Mouse (Mus musculus): Measurements from ENCODE around the gene Zfp472. TPM values are rescaled to one million over a fixed set of nuclear protein-coding genes. Genes with fewer than 3 reads are reported as not detected.
"Not testable (repeated sequence)": the region's sequence is repeated elsewhere in the genome, so short reads cannot be mapped to it uniquely, and the experiment has no call there.

Zfp472 gene
- total and polyA plus RNA-seq, 2 experiments, result 0.28 to 3.2 TPM

DNA sequence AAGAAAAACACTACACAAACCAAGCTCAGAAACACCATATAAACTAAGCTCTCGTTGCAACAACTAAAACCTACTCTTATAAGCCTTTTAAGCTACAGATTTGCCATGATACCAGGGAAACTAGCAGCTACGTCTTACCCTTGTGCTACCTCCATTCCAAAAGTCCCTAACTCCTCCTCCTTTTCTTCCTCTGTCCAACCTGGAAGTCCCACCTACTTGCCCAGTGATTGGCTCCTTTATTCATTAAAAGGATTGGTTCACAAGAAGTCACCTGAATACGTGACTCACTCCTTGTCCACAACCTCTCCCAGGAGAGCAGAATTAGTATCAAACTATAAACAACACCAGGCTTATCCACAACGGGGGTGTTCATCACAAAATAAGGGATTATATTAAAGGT is 20.7 kb downstream of the Zfp472 start:
- Histone ChIP-seq H3K27ac (replicated peaks; ENCODE audit: insufficient read depth, low read depth, low read length) (no peak overlapping the region), H3K27me3 (ENCODE audit: control insufficient read depth, insufficient read depth, low read length) (peaks cover 3% of the 10 kb centered on the region; the same call in 1 of the 2 replicates), H3K4me1 (ENCODE audit: control insufficient read depth, insufficient read depth, low read length) (no peaks in the 10 kb centered on the region), H3K4me3 (ENCODE audit: insufficient read depth, low read depth, low read length) (no peak overlapping the region), H3K36me3 (ENCODE audit: control insufficient read depth, insufficient read depth, low read length) (no peaks in the 10 kb centered on the region), H3K79me2 (ENCODE audit: control insufficient read depth, insufficient read depth, low read length) (no peaks in the 10 kb centered on the region), H3K9ac (ENCODE audit: low read depth, low read length) (no peak overlapping the region)
- 75% methylated on average over 4 of the region's 4 CpGs for WGBS
- TF ChIP-seq POLR2A (IDR thresholded peaks at IDR 0.05; ENCODE audit: extremely low read depth, insufficient read depth, low read length), result no peak
- TF ChIP-seq CTCF (IDR thresholded peaks at IDR 0.05; ENCODE audit: low read depth, low read length), result no peak
- DNase-seq (ENCODE audit: extremely low read depth, low read depth, low spot score), result no peak

DNA sequence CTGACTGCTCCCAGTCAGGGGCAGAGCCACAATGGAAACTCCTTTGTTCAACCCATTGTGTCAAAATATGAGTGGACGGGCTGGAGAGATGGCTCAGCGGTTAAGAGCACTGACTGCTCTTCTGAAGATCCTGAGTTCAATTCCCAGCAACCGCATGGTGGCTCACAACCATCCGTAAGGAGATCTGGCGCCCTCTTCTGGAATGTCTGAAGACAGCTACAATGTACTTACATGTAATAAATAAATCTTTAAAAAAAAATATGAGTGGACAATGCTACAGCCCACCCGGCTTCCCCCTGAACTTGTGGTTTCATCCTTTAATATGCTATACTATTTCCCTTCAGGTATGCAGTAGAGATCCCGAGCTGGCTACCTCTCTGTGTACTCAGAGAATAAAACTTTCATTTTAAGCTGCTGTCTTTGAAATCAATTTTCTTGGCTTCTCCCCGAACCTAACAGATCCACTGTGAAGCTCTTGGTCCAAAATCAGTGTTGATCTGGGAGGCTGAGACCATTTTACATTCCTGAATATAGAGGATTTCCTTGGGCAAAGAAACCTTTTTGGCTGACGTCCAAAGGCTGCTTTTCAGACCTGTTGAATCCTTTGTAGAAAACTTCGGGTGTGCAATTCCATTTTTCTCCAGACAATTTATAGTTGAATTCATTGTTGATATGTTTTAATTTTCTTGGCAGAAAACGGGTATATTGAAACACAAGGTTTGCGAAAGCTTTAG is 26.5 kb downstream of the Zfp472 start:
- Histone ChIP-seq H3K36me3 (ENCODE audit: control insufficient read depth, insufficient read depth, low read length) (peaks cover 11% of the 10 kb centered on the region), H3K79me2 (ENCODE audit: control insufficient read depth, insufficient read depth, low read length) (peaks cover 5% of the 10 kb centered on the region; the same call in 1 of the 2 replicates), H3K27me3 (ENCODE audit: control insufficient read depth, insufficient read depth, low read length) (no peaks in the 10 kb centered on the region), H3K4me1 (ENCODE audit: control insufficient read depth, insufficient read depth, low read length) (peaks cover 2% of the 10 kb centered on the region; the same call in 1 of the 2 replicates), H3K9ac (ENCODE audit: low read depth, low read length) (no peak overlapping the region), H3K27ac (replicated peaks; ENCODE audit: insufficient read depth, low read depth, low read length) (no peak overlapping the region), H3K4me3 (ENCODE audit: insufficient read depth, low read depth, low read length) (no peak overlapping the region)
- 67% methylated on average over 12 of the region's 12 CpGs for WGBS
- DNase-seq (ENCODE audit: extremely low read depth, low read depth, low spot score), result peak; percentile 20
- no peak for TF ChIP-seq CTCF (IDR thresholded peaks at IDR 0.05; ENCODE audit: low read depth, low read length)
- TF ChIP-seq POLR2A (IDR thresholded peaks at IDR 0.05; ENCODE audit: extremely low read depth, insufficient read depth, low read length), result no peak

DNA sequence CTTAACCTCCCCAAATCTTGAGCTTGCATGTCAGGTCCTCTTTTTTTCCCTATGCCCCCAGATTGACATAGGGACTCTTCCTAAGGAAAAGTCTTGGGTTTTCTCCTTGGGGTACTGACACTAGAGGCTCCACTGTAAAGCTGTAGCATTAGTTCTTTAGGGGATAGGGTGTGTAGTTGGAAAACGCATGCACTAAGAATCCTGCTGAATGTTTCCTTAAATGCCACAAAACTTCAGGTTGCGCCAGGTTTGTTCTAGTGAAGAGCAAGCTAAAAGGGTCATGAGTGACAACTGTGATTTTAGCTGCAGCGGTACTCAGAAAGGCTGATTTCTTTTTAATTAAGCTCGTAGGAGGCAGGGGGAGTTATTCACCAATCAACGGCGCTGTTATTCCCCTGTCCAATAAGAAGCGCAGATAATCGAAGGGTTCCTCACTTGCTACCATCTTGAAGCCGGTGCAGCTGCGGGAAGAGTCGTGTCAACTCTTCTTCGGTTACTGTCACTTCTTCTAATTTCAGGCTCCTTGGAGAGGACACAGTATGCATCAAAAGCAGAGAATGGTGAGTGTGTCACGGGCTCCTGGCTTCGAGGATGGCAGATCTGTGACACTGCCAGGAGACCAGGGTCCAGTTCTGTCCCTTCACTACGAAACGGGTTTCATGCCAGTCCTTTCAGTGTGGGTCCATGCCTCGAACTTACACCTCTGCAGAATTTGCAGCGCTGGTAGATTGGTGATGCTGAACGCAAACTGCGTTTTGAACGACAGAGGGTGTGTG is 27.3 kb downstream of the Zfp472 start, which contains the start of gene Zfp952:
Gene Zfp952, plus strand, starts transcription at position 431 of the 776 bp plus-strand sequence.
- no peak for TF ChIP-seq POLR2A (IDR thresholded peaks at IDR 0.05; ENCODE audit: extremely low read depth, insufficient read depth, low read length)
- TF ChIP-seq CTCF (IDR thresholded peaks at IDR 0.05; ENCODE audit: low read depth, low read length), result no peak
- peaks cover 2% of the 10 kb centered on the region; the same call in 1 of the 2 replicates for H3K4me1 ChIP-seq (ENCODE audit: control insufficient read depth, insufficient read depth, low read length)
- peak within 1 kb of the TSS; percentile 59 for H3K9ac ChIP-seq (ENCODE audit: low read depth, low read length)
- peaks cover 11% of the 10 kb centered on the region for H3K36me3 ChIP-seq (ENCODE audit: control insufficient read depth, insufficient read depth, low read length)
- no peaks in the 10 kb centered on the region for H3K27me3 ChIP-seq (ENCODE audit: control insufficient read depth, insufficient read depth, low read length)
- WGBS, result 3% methylated on average over 21 of the region's 21 CpGs
- H3K79me2 ChIP-seq (ENCODE audit: control insufficient read depth, insufficient read depth, low read length), result peaks cover 5% of the 10 kb centered on the region; the same call in 1 of the 2 replicates
- peak; percentile 90 for DNase-seq (ENCODE audit: extremely low read depth, low read depth, low spot score)
- H3K4me3 ChIP-seq (ENCODE audit: insufficient read depth, low read depth, low read length), result peak within 1 kb of the TSS; percentile 60
- H3K27ac ChIP-seq (replicated peaks; ENCODE audit: insufficient read depth, low read depth, low read length), result peak within 1 kb of the TSS; percentile 13

DNA sequence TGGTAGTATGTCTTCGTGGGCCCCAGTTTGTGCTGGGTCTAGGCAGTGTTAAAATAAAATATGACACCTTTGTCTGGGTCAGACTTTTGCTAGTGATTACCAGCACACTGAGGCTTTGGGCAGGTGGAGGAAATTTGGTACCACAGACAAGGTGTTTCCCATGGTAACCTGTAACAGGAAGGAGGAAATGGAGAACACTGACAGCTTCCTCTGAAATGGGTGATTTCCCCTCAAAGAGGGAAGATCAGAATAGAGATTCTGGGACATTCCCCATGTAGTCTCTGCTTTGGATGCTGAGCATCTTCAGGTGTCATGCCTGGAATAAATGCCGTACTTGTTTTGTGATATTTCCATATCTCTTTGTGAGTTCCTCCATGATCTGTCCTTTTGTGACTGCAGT is 32.9 kb downstream of the Zfp472 start:
- no peak for DNase-seq (ENCODE audit: extremely low read depth, low read depth, low spot score)
- H3K27ac ChIP-seq (replicated peaks; ENCODE audit: insufficient read depth, low read depth, low read length), result no peak overlapping the region
- TF ChIP-seq CTCF (IDR thresholded peaks at IDR 0.05; ENCODE audit: low read depth, low read length), result no peak
- no peak overlapping the region for H3K4me3 ChIP-seq (ENCODE audit: insufficient read depth, low read depth, low read length)
- H3K4me1 ChIP-seq (ENCODE audit: control insufficient read depth, insufficient read depth, low read length), result peaks cover 2% of the 10 kb centered on the region; the same call in 1 of the 2 replicates
- H3K36me3 ChIP-seq (ENCODE audit: control insufficient read depth, insufficient read depth, low read length), result peaks cover 43% of the 10 kb centered on the region
- H3K27me3 ChIP-seq (ENCODE audit: control insufficient read depth, insufficient read depth, low read length), result peaks cover 3% of the 10 kb centered on the region; the same call in 1 of the 2 replicates
- H3K9ac ChIP-seq (ENCODE audit: low read depth, low read length), result no peak overlapping the region
- peaks cover 5% of the 10 kb centered on the region; the same call in 1 of the 2 replicates for H3K79me2 ChIP-seq (ENCODE audit: control insufficient read depth, insufficient read depth, low read length)
- 93% methylated on average over 2 of the region's 2 CpGs for WGBS

DNA sequence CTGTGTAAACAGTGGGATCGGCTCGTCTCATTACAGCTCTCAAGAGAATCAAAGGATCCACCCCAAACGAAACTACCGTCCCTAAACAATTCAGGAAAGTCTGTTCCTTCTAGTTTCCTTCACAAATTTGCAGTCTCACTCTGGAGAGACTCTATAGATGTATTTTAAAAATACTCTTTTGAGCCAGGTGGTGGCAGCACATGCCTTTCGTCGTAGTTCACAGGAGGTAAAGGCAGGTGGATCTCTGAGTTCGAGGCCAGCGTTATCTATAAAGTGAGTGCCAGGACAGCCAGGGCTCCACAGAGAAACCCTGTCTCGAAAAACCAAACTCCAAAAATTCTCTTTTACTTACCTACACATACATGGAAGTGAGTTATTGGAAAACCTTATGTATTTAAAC is 42.7 kb downstream of the Zfp472 start:
- H3K36me3 ChIP-seq (ENCODE audit: control insufficient read depth, insufficient read depth, low read length), result peaks cover 16% of the 10 kb centered on the region
- H3K27ac ChIP-seq (replicated peaks; ENCODE audit: insufficient read depth, low read depth, low read length), result no peak overlapping the region
- no peak for TF ChIP-seq CTCF (IDR thresholded peaks at IDR 0.05; ENCODE audit: low read depth, low read length)
- no peak for TF ChIP-seq POLR2A (IDR thresholded peaks at IDR 0.05; ENCODE audit: extremely low read depth, insufficient read depth, low read length)
- DNase-seq (ENCODE audit: extremely low read depth, low read depth, low spot score), result no peak
- no peak overlapping the region for H3K4me3 ChIP-seq (ENCODE audit: insufficient read depth, low read depth, low read length)
- WGBS, result 52% methylated on average over 9 of the region's 9 CpGs
- H3K4me1 ChIP-seq (ENCODE audit: control insufficient read depth, insufficient read depth, low read length), result no peaks in the 10 kb centered on the region
- no peak overlapping the region for H3K9ac ChIP-seq (ENCODE audit: low read depth, low read length)
- no peaks in the 10 kb centered on the region for H3K79me2 ChIP-seq (ENCODE audit: control insufficient read depth, insufficient read depth, low read length)
- H3K27me3 ChIP-seq (ENCODE audit: control insufficient read depth, insufficient read depth, low read length), result no peaks in the 10 kb centered on the region

DNA sequence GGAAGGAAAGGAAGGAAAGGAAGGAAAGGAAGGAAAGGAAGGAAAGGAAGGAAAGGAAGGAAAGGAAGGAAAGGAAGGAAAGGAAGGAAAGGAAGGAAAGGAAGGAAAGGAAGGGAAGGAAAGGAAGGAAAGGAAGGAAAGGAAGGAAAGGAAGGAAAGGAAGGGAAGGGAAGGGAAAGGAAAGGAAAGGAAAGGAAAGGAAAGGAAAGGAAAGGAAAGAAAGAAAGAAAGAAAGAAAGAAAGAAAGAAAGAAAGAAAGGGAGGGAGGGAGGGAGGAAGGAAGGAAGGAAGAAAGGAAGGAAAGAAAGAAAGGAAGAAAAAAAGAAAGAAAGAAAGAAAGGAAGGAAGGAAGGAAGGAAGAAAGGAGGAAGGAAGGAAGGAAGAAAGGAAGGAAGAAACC is 54.8 kb downstream of the Zfp472 start:
- not testable (repeated sequence) for DNase-seq (ENCODE audit: extremely low read depth, low read depth, low spot score); H3K27ac ChIP-seq (replicated peaks; ENCODE audit: insufficient read depth, low read depth, low read length); H3K4me3 ChIP-seq (ENCODE audit: insufficient read depth, low read depth, low read length); H3K27me3 ChIP-seq (ENCODE audit: control insufficient read depth, insufficient read depth, low read length); H3K79me2 ChIP-seq (ENCODE audit: control insufficient read depth, insufficient read depth, low read length); H3K9ac ChIP-seq (ENCODE audit: low read depth, low read length); H3K4me1 ChIP-seq (ENCODE audit: control insufficient read depth, insufficient read depth, low read length)
- peaks cover 32% of the 10 kb centered on the region for H3K36me3 ChIP-seq (ENCODE audit: control insufficient read depth, insufficient read depth, low read length)

Other genes with a start within 250 kb of the Zfp472 start
- gene Zfp871, start 177.5 kb upstream of the Zfp472 start, total RNA-seq (2014; rRNA removed), result 33.0 and 40.9 TPM in 2 replicates
- 6.7 and 8.1 TPM in 2 replicates for gene Zfp871, start 177.5 kb upstream of the Zfp472 start, polyA plus RNA-seq (2012; rRNA removed)
- 0.07 and 0.09 TPM in 2 replicates for gene Zfp811, start 155.9 kb upstream of the Zfp472 start, total RNA-seq (2014; rRNA removed)
- not detected in 2 replicates for gene Zfp811, start 155.9 kb upstream of the Zfp472 start, polyA plus RNA-seq (2012; rRNA removed)
- 3.8 TPM in 2 replicates for gene Zfp799, start 135.6 kb upstream of the Zfp472 start, total RNA-seq (2014; rRNA removed)
- 1.2 and 3.2 TPM in 2 replicates for gene Zfp799, start 135.6 kb upstream of the Zfp472 start, polyA plus RNA-seq (2012; rRNA removed)
- 2.4 and 2.7 TPM in 2 replicates for gene Zfp870, start 74.2 kb upstream of the Zfp472 start, total RNA-seq (2014; rRNA removed)
- gene Zfp870, start 74.2 kb upstream of the Zfp472 start, polyA plus RNA-seq (2012; rRNA removed), result 0.70 and 1.1 TPM in 2 replicates
- 332 and 362 TPM in 2 replicates for gene Cyp4f14, start 48.5 kb upstream of the Zfp472 start, total RNA-seq (2014; rRNA removed)
- 529 and 597 TPM in 2 replicates for gene Cyp4f14, start 48.5 kb upstream of the Zfp472 start, polyA plus RNA-seq (2012; rRNA removed)
- gene Cyp4f13, start 18.4 kb upstream of the Zfp472 start, total RNA-seq (2014; rRNA removed), result 62.2 and 69.0 TPM in 2 replicates
- 83.7 and 109 TPM in 2 replicates for gene Cyp4f13, start 18.4 kb upstream of the Zfp472 start, polyA plus RNA-seq (2012; rRNA removed)
- 3.4 and 4.5 TPM in 2 replicates for gene Zfp952, start 27.3 kb downstream of the Zfp472 start, total RNA-seq (2014; rRNA removed)
- gene Zfp952, start 27.3 kb downstream of the Zfp472 start, polyA plus RNA-seq (2012; rRNA removed), result 1.0 and 1.4 TPM in 2 replicates
- 3.0 and 3.9 TPM in 2 replicates for gene Zfp763, start 67.6 kb downstream of the Zfp472 start, total RNA-seq (2014; rRNA removed)
- gene Zfp763, start 67.6 kb downstream of the Zfp472 start, polyA plus RNA-seq (2012; rRNA removed), result 0.21 and 0.23 TPM in 2 replicates
- not detected in 2 replicates for gene 4921501E09Rik, start 102.2 kb downstream of the Zfp472 start, total RNA-seq (2014; rRNA removed)
- not detected in 2 replicates for gene 4921501E09Rik, start 102.2 kb downstream of the Zfp472 start, polyA plus RNA-seq (2012; rRNA removed)
- 3.9 and 5.1 TPM in 2 replicates for gene Zfp563, start 123.5 kb downstream of the Zfp472 start, total RNA-seq (2014; rRNA removed)
- 0.65 and 0.91 TPM in 2 replicates for gene Zfp563, start 123.5 kb downstream of the Zfp472 start, polyA plus RNA-seq (2012; rRNA removed)
- gene Morc2b, start 173.9 kb downstream of the Zfp472 start, total RNA-seq (2014; rRNA removed), result not detected in 2 replicates
- gene Morc2b, start 173.9 kb downstream of the Zfp472 start, polyA plus RNA-seq (2012; rRNA removed), result not detected in 2 replicates
- gene Olfr55, start 202.6 kb downstream of the Zfp472 start, total RNA-seq (2014; rRNA removed), result not detected in 2 replicates
- not detected in 2 replicates for gene Olfr55, start 202.6 kb downstream of the Zfp472 start, polyA plus RNA-seq (2012; rRNA removed)
- gene Olfr239, start 225.5 kb downstream of the Zfp472 start, total RNA-seq (2014; rRNA removed), result not detected in 2 replicates
- not detected in 2 replicates for gene Olfr239, start 225.5 kb downstream of the Zfp472 start, polyA plus RNA-seq (2012; rRNA removed)